Mouse (Mus musculus) left cerebral cortex, adult 11 months (tissue): ENCODE data around the gene Gm20696.

Experiments used
- DNase-seq: peaks from one replicate; pipeline ENCODE4 v3.0.0; 2022; ENCODE audit warnings: low spot score

Gene Gm20696

DNA sequence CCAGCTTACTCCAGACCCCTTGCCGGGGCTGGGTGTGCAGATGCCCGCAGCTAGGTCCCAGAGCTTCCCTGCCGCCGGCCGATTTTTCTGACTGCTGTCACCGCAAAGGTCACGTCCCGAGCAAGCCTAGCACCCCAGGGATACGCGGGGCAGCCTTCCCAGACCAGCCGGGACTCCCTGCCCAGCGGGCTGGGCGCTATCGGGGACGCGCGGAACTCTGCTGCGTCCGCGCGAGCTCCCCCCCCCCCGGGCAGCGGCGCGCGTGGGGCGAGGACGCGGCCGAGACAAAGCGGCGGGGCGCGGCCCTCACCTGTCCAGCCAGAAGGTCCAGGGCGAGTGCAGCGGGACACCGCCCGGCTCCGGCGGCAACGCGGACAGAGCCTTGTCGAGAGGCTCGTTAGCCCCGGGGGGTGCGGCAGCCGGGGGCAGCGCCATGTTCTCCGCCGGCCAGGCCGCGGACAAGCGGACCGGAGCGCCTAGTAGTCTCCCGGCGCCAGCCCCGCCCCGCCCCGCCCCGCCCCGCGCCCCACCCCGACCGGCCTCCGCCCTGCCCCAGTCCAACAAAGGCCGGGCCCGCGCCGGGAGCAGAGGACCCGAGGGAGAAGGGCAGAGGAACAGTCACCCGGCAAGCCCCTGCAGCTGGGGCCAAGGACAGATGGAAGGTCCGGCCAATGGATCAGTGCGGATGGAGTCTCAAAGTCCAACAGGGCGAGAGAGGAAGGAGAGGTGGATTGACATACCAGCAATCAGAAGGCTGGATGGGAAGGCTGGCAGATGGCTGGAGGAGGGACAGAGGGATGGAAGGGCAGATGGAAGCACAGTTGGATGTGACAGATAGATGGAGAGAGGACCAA lies at the start of gene Gm20696, which contains the start of gene Eif4e3:
Gm20696 (minus strand) TSS at position 480 of the 854 bp plus-strand sequence.
Eif4e3 (minus strand) TSS at position 454 of the 854 bp plus-strand sequence.
- DNase-seq, result no peak

DNA sequence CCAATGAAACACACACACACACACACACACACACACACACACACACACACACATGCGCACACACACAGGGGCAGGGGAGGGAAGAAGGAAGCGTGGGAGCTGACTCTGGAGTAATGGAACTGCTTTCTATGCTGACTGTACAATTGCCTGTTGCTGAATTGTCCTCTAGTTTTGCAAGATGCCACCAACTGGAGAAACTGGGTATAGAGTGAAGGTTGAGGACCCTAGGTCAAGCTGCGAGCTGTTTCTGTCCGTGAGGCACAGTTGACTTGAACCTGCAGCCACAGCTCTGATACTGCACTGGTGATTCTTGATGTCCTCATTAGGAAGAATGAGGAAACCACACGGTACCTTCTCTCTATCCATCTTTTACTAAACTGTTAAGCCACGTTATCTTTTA lies 49.3 kb upstream of the Gm20696 start:
- no peak for DNase-seq

- DNase-seq, result no peak
Observed at GRCm38 (mm10) chr6:99715191-99715590, 48.6 kb upstream of the Gm20696 start.

DNA sequence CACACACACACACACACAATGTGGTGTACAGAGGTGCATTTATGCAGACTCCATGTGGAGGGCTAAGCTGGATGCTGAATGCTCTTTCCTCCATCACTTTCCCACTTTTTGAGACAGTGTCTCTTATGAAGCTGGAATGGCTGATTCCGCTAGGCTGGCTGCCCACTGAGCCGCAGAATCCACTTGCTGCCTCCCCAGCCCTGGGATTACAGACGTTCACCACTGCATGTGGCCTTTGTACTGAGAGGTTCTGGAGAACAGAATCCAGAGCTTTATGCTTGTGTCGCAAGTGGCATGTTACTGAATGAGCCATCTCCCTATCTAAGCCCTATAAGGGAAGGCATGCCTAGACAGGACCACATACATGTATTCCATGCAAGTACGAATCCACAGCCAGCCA lies 46.7 kb upstream of the Gm20696 start:
- DNase-seq, result no peak

DNA sequence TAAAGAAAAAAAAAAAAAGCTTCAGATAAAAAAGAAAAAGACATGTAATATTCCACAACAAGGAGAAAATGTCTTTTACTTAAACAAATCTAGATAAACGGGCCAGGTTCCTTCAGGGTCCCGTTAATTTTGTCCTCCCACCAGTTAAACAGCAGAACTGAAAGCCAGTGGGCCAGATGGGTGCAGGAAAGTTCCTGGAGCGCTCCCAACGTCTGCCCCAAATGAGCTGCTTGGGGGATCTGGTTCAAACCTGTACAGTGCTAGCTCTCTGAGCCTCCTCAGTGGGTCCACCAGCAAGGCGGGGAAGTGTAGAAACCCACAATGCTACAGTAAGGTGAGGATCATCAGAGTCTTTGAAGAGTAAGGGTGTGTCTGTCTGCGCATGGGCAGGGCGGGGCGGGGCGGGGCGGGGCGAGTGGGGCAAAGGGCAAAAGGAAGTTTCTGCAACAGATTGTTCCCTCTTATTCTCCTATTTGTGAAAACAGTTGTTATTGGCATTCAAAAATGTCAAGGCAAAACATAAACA lies 45.0 kb upstream of the Gm20696 start:
- no peak for DNase-seq

DNA sequence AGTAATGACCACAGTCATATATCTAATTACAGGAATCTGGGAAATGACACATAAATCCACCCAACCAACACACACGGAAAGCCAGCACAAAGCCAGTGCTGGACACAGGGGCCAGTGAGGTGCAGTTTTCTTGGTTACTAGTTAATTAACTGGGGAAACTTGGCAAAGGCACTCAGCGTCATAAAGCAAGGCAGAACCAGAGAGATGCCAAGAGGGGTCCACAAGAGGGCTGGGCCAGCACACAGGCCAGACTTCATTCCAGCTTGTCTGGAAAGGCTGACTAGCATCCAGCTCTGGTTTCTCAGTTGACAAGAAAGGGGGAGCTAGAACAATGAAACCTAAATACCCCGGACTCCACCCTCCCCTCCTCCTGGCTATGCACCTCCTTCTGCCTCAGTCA lies 33.9 kb upstream of the Gm20696 start:
- DNase-seq, result no peak

GRCm38 (mm10) chr6:99692916-99693841 lies 26.6 kb upstream of the Gm20696 start:
- DNase-seq, result no peak

DNA sequence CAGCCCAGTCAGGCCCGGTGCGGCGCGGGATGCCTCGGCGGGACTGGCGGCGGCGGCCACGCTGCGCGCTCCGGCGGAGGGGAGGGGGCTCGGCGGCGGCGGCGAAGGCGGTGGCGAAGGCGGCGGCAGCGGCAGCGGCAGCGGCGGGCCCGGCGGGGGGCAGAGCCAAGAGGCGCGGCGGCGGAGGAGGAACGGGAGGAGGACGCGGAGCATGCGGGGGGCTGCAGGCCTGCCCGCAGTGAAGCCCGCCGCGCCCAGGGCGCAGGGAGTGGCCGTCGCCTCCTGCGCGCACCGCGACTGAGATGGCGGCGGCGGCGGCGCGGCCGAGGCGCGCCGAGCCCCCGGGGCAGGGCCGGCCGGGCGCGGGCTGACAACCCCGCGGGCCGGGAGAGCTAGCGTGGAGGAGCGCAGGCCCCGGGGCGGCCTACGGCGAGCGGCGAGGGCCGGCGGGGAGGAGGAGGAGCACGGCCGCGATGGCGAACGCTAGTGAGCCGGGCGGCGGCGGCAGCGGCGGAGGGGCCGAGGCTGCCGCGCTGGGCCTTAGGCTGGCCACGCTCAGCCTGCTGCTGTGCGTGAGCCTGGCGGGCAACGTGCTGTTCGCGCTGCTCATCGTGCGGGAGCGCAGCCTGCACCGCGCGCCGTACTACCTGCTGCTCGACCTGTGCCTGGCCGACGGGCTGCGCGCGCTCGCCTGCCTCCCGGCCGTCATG lies 25.8 kb upstream of the Gm20696 start, which contains the start of gene Gpr27:
Gpr27 (plus strand) TSS at position 474 of the 710 bp plus-strand sequence.
- no peak for DNase-seq

DNA sequence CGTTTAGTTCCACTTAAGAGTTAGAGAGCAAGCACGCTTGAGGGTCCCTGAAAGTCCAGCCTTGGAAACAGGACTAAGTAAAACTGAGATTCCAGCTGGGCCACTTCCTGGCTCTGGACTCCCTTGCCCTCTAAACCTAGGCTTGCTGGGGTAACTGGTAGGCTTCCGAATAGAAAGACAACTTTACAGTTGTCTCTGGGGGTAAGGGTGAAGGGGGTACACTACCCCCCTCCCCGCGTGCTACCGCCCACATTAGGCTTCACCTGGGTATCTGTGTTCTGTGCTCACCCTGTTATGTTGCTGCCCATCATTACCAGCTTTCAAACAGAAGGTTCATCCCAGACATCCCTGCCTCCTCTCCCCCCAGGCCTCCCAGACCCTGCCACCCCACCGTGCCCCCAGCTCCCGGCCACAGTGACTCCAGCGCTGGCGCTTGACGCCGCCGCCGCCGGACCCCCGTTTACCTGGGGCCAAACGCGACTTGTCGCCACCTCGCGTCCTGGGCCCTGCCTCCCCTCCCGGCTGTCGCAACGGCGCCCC lies 25.1 kb upstream of the Gm20696 start:
- no peak for DNase-seq

GRCm38 (mm10) chr6:99688513-99688912 lies 21.9 kb upstream of the Gm20696 start:
- no peak for DNase-seq

DNA sequence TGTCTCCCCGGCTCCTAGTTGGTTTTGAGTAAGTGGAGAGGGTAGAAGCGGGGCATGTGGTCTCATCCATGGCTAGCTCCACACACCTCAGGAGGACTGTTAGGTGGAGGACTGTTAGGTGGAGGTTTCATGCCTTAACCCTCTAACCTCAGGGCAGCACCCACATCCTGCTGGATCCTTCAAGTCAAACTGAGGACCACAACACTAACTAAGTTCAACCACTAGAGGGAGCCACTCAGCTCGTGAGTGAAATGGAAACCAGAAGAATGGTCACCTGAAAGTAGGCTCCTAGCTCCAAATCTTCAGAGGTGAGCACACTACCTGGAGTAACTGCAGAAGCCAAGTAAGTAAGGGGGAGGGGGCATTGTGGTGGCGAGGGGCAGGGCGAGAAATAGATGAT lies 18.3 kb upstream of the Gm20696 start:
- no peak for DNase-seq

GRCm38 (mm10) chr6:99683974-99684373 lies 17.4 kb upstream of the Gm20696 start:
- no peak for DNase-seq

GRCm38 (mm10) chr6:99678108-99678507 lies 11.5 kb upstream of the Gm20696 start:
- DNase-seq, result no peak

GRCm38 (mm10) chr6:99677325-99677724 lies 10.7 kb upstream of the Gm20696 start:
- DNase-seq, result no peak

- no peak for DNase-seq
Observed at GRCm38 (mm10) chr6:99674482-99674881, 7.9 kb upstream of the Gm20696 start.

DNA sequence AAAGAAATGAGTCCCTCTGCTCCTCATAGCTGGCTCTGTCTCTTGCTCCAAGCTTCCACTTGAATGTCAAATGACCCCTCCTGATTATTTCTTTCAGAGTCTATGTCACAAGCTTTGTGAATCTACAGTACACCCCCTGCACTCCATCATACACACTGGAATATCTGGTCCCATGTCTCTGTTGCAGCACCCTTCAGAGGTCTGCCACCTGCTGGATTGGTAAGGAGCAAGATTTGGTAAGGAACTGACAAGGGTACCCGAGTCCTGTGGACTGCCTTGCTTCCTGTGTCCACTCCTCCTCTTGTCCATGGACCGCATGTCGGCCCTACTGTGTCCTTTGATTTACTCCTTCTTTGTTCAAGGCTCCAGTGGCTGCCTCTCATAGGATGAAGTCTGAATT lies 5.2 kb upstream of the Gm20696 start:
- DNase-seq, result no peak

DNA sequence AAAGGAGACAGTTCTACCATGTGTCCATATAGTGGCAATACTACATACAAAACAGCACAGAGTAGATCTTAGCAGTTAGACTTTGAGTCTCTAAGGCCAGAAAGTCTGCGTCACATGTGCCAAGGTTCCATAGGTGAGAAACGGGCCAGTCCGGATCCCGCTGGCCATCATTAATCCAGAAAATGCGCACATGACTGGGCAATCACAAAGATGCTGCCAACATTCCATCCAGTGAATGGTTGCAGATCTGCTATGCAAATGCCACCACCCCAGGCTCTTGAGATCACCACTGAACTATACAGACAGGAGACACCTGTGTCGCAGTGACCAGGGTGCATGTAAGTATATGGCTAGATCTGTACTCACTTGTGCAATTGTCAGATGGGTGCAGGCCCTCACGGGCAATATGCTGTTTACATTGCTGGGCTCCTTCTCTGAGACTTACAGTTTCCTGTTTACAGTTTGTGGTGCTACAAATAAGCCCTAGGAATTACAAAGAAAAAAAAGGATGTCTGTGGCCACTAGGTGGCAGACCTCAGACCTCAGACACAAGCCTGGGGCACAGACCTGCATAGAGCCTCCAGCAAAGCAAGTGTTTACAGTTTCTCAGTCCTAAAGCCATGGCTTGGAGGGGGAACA lies 4.0 kb upstream of the Gm20696 start:
- DNase-seq, result peak; percentile 68

DNA sequence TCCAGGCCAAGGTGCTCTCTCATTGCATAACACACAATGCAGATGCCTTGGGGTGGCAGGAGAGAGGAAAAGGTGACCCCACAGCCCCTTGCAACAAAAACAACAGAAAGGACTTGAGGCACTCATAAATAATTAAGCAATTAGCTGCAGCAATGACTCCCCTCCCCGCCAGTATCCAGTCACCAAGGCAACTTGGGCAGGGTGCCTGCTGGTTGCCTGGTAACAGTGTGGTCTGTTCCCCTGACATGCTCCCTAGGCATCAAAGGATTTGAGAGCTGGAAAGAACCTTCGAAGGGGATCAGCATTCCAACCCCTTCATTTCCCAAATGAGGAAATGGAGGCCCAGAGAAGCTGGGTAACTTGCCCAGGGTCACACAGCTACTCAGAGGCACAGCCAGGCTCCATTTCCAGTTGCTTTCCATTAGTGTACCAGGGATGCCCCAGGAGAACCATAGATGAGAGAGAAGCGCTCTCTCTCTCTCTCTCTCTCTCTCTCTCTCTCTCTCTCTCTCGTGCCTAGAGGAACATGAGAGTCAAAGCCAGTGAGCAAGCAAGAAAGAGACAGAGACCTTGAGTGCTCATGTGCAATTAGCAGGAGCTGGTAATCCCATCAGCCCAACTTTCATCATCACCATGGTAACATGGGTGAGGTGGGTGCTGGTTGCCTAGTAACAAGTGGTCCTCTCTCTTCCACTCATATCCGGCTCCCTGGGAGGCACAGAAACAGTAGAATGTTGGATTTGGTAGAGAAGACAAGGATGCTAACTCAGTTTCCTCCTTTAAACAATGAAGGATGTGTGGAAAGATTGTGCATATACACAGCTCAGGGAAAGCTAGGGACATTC lies 3.1 kb upstream of the Gm20696 start:
- peak; percentile 60 for DNase-seq

DNA sequence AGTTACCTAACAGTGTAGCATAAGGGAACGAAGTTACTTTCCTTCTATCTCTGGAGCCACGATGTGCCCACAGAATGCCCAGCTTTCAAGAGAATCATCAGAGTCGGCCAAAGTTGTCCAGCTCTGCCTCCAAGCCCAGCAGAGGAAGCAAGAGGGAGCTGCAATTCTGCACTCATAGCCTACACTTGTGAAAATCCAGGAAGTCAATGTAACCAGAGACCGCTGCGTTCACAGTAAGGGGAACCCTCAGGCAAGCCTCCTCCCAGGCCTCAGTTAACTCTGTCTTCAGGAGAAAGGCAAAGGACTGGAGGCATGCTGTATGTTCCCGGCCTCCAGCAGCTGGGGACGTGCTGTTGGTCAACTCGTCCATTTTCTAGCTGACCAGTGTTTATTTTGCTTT lies 693 bp upstream of the Gm20696 start:
- no peak for DNase-seq
